Mouse (Mus musculus): Measurements from ENCODE around the gene Krt39. TPM values are rescaled to one million over a fixed set of nuclear protein-coding genes. Genes with fewer than 3 reads are reported as not detected.

Gene Krt39
- not detected in 2 replicates for polyA plus RNA-seq (2012; rRNA removed)

DNA sequence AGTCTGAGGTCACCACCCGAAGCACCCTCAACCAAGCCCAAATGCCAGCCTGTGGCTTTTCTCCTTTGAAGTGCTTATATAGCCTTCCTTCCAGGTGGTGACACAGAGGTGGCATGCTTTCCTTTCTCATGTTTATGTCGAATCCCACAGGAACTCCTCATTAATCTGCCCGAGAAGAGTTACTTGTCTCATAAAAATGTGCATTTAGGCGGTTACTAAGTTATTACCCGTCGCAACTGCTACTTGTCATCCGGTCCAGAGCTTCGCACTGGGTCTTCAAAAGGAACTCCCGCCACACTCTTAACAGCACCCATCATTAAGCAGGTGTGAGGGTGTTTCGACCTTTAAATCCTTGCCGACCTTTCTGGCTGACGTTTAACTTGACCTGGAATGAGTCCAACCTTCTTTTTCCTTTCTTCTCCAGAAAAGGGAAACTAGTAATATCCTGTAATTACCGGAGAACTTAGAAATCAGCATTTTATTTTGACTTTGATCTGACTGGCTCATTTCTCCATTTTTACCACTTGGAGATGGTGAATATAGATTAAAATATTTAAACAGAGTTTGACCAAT is at the start of gene Krt39:
Gene Krt39 (minus strand): TSS at position 51 of the 573 bp plus-strand sequence.

DNA sequence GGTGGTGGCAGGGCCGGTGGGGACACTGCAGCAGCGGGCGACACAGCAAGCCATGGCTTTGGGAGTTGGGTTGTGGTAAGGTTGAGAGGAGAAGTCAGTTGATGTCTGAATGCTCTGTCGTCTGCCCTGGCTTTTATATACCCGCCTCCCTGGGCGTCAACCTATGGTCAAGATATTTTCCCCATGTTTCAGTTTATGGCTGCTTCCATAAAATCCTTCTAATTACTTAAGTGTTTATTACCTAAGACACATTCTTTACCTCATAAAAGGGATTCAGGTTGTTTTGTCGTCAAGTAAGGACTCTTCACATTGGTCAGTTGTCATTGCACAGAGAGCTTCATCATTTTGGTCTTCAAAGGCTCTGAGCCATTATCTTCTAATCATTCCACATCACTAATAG is 45.4 kb upstream of the Krt39 start, which contains the start of gene Krtap3-1:
Gene Krtap3-1 (minus strand): TSS at position 101 of the 400 bp plus-strand sequence.

DNA sequence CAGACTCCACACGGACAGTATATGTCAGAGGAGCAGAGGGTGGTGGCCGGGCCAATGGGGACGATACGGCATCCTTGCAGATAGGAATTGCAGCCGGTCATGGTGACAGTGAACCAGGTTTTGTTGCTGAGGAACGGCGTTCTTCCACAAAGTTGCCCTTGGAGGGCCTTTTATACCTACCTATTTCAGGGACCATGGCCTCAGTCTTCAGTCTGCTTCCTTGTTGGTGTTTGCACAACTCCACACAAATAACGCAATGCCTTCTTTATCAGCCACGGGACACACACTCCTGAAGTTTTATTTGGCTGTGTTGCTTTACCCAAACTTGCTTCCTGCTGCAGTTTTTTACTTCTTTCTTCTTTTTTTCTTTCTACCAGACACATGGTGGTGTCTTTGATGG is 38.2 kb upstream of the Krt39 start, which contains the start of gene Gm11939:
Gene Gm11939 (minus strand): TSS at position 101 of the 400 bp plus-strand sequence.

DNA sequence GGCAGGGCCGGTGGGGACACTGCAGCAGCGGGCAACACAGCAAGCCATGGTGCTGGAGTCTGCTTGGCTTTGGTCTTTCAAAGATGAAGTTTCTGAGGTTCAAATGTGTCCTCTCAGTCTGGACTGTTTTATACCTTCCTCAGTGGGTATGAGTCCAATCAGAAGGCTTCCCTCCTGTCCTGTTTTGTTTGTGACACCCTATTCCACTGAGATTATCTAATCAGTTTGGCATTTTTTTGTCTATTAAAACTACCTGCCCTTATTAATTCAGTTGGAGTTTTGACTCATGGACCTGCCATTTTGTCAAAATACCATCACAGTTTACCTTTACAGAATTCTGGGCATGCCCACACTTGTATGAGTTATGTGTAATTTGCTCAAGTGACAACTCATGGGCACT is 35.6 kb upstream of the Krt39 start, which contains the start of gene Krtap3-2:
Gene Krtap3-2 (minus strand): TSS at position 101 of the 400 bp plus-strand sequence.

DNA sequence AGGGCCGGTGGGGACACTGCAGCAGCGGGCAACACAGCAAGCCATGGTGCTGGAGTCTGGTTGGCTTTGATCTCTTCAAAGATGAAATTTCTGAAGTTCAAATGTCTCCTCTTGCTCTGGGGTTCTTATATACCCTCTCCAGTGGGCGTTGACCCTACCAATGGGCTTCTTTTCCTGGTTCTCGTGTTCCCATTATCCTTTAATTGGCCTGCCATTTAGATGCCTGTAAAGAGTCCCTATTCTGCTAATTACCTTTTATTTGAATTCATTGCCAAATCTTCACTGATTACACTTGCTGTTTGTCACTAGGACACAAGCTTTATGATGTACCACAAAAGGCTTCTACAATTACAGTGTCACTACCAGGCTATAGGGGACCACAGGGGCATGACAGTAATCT is 29.6 kb upstream of the Krt39 start, which contains the start of gene Krtap3-3:
Gene Krtap3-3 (minus strand): TSS at position 101 of the 400 bp plus-strand sequence.

DNA sequence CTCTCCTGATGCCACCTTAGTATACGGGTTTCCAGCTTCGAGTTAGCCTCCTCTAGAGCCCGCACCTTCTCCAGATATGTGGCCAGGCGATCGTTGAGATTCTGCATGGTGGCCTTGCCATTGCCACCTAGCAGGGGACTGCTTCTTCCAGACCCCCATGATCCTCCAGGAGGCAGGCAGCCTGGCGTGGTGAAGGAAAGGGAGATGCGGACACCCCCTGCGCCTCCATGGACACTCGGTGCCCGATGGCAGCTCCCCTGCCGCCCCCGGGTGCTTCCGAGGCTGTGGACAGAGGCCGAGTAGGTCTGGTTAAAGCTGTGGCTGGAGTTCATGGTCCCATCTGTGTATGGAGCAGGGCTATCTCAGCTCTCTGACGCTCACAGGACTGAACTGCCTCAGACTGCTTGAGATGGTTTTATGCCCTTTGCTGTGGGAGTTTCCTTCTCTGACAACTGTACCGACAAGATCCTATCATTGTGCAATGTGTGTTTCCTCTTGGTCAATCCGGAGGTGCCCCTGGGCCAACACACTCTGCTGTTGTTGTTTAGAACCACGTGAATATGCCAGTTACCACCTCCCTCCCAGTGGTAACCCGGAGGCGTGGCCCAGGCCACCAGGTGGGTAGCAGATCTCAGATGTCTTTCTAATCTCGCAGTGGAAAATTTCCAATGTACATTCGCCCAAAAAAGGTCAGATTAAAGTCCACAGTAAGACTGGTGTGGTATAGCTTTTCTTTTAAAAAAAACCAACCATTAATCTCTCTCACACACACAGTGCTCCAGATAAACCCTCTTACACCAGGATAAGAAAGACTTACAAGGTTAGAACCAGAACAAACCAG is 28.2 kb downstream of the Krt39 start, which contains the start of gene Krt23:
Gene Krt23 (minus strand): TSS at position 405 of the 841 bp plus-strand sequence.

Other genes starting within 250 kb of the Krt39 start
- gene Krt24, start 236.1 kb downstream of the Krt39 start, polyA plus RNA-seq (2012; rRNA removed): not detected in 2 replicates
- 0.03 TPM in 1 of 2 replicates, not detected in the other for gene Krt25, start 198.4 kb downstream of the Krt39 start, polyA plus RNA-seq (2012; rRNA removed)
- not detected in 2 replicates for gene Krt26, start 183.4 kb downstream of the Krt39 start, polyA plus RNA-seq (2012; rRNA removed)
- gene Krt27, start 170.2 kb downstream of the Krt39 start, polyA plus RNA-seq (2012; rRNA removed): not detected in 2 replicates
- gene Krt28, start 146.4 kb downstream of the Krt39 start, polyA plus RNA-seq (2012; rRNA removed): not detected in 2 replicates
- 1.5 and 1.7 TPM in 2 replicates for gene Krt10, start 132.0 kb downstream of the Krt39 start, polyA plus RNA-seq (2012; rRNA removed)
- 0.05 TPM in 1 of 2 replicates, not detected in the other for gene Krt12, start 99.1 kb downstream of the Krt39 start, polyA plus RNA-seq (2012; rRNA removed)
- 12.1 and 18.7 TPM in 2 replicates for gene Krt20, start 83.2 kb downstream of the Krt39 start, polyA plus RNA-seq (2012; rRNA removed)
- gene Krt23, start 28.2 kb downstream of the Krt39 start, polyA plus RNA-seq (2012; rRNA removed): 4.7 and 5.5 TPM in 2 replicates
- gene Krt40, start 21.8 kb upstream of the Krt39 start, polyA plus RNA-seq (2012; rRNA removed): not detected in 2 replicates
- not detected in 2 replicates for gene Krtap3-3, start 29.5 kb upstream of the Krt39 start, polyA plus RNA-seq (2012; rRNA removed)
- not detected in 2 replicates for gene Krtap3-2, start 35.5 kb upstream of the Krt39 start, polyA plus RNA-seq (2012; rRNA removed)
- not detected in 2 replicates for gene Gm11939, start 38.1 kb upstream of the Krt39 start, polyA plus RNA-seq (2012; rRNA removed)
- gene Krtap3-1, start 45.3 kb upstream of the Krt39 start, polyA plus RNA-seq (2012; rRNA removed): not detected in 2 replicates
- gene Krtap1-5, start 59.7 kb upstream of the Krt39 start, polyA plus RNA-seq (2012; rRNA removed): not detected in 2 replicates
- not detected in 2 replicates for gene Krtap1-4, start 62.3 kb upstream of the Krt39 start, polyA plus RNA-seq (2012; rRNA removed)
- not detected in 2 replicates for gene Krtap1-3, start 70.0 kb upstream of the Krt39 start, polyA plus RNA-seq (2012; rRNA removed)
- gene Krtap9-3, start 76.8 kb upstream of the Krt39 start, polyA plus RNA-seq (2012; rRNA removed): not detected in 2 replicates
- gene Gm11938, start 82.0 kb upstream of the Krt39 start, polyA plus RNA-seq (2012; rRNA removed): not detected in 2 replicates
- not detected in 2 replicates for gene Gm11937, start 88.9 kb upstream of the Krt39 start, polyA plus RNA-seq (2012; rRNA removed)
- not detected in 2 replicates for gene Krtap2-4, start 93.5 kb upstream of the Krt39 start, polyA plus RNA-seq (2012; rRNA removed)
- gene Gm11562, start 99.1 kb upstream of the Krt39 start, polyA plus RNA-seq (2012; rRNA removed): not detected in 2 replicates
- gene Krtap4-1, start 106.9 kb upstream of the Krt39 start, polyA plus RNA-seq (2012; rRNA removed): not detected in 2 replicates
- not detected in 2 replicates for gene Krtap4-2, start 113.7 kb upstream of the Krt39 start, polyA plus RNA-seq (2012; rRNA removed)
- gene Krtap4-7, start 122.8 kb upstream of the Krt39 start, polyA plus RNA-seq (2012; rRNA removed): not detected in 2 replicates
- gene Gm11555, start 128.9 kb upstream of the Krt39 start, polyA plus RNA-seq (2012; rRNA removed): not detected in 2 replicates
- gene Gm11563, start 137.6 kb upstream of the Krt39 start, polyA plus RNA-seq (2012; rRNA removed): not detected in 2 replicates
- gene Krtap4-6, start 144.6 kb upstream of the Krt39 start, polyA plus RNA-seq (2012; rRNA removed): not detected in 2 replicates
- not detected in 2 replicates for gene Gm14190, start 169.4 kb upstream of the Krt39 start, polyA plus RNA-seq (2012; rRNA removed)
- gene Gm14180, start 213.0 kb upstream of the Krt39 start, polyA plus RNA-seq (2012; rRNA removed): not detected in 2 replicates